Mouse (Mus musculus) bone marrow macrophage, adult 2 months (primary cell): ENCODE data around the gene Ing5.
"Not testable (repeated sequence)": the region's sequence is repeated elsewhere in the genome, so short reads cannot be mapped to it uniquely, and the experiment has no call there.

Source experiments
- CTCF ChIP-seq: IDR thresholded peaks from 2 replicates; pipeline ENCODE4 v1.5.1; 2012; ENCODE audit warnings: low read depth, mild to moderate bottlenecking, low read length, moderate library complexity
- POLR2A ChIP-seq: IDR thresholded peaks from 2 replicates; pipeline ENCODE4 v1.6.1; 2012; ENCODE audit warnings: mild to moderate bottlenecking, low read depth, low read length, borderline replicate concordance

DNA sequence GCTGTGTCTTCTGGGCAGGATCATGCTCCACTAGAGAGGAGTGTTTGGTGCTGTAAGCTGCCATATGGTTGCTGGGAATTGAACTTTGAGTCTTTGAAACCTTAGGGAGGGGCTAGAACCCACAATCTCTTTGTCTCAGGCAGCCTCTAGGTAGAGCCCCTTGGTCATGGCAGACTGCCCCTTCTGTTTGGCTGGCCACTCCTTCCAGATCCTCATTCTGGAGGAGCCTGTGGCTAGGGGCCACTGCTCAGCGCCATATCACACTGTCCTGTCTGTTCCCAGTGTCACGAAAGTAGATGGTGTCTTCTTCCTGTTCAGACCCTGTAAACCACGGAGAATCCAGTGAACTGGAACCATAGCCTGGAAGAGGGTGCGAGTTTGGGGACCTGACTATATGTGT, 52.0 kb downstream of the Ing5 start:
- not testable (repeated sequence) for TF ChIP-seq CTCF, POLR2A
